Mouse (Mus musculus) heart, embryonic 14.5 days (tissue): ENCODE data around the gene Slc2a9. TPM values are rescaled to one million over a fixed set of nuclear protein-coding genes. Genes with fewer than 3 reads are reported as not detected.
A peak's percentile ranks its signal among the peaks of the same experiment; 100 is the strongest.

ENCODE experiments used
- ATAC-seq: fragments of 200-750 bp; cut with Nextera tagmentation; 2 replicates; pipeline ENCODE4 v1.8.0; 2017; ENCODE audit warnings: low read depth, moderate TSS enrichment; ENCODE audit not compliant: insufficient number of reproducible peaks, insufficient read depth, low FRiP score
- H3K27ac ChIP-seq, 2 experiments: fragments of 200-500 bp in 1 of 2; fragments of 300-500 bp in 1 of 2; sonication (generic) in 1 of 2; replicated peaks in 1 of 2; 2 replicates each; pipeline ENCODE4 v1.5.1; 2012 to 2014; ENCODE audit warnings: low read depth in 2 of 2, low read length in 2 of 2, control low read depth in 1 of 2, mild to moderate bottlenecking in 1 of 2, mixed read lengths in 1 of 2; ENCODE audit not compliant: control insufficient read depth in 1 of 2, insufficient read depth in 1 of 2
- H3K27me3 ChIP-seq: fragments of 300-500 bp; sonication (generic); 2 replicates; pipeline ENCODE4 v1.6.1; 2014; ENCODE audit warnings: mild to moderate bottlenecking, low read length, control low read depth; ENCODE audit not compliant: control insufficient read depth, insufficient read depth
- H3K36me3 ChIP-seq: fragments of 300-500 bp; sonication (generic); 2 replicates; pipeline ENCODE4 v1.6.1; 2014; ENCODE audit warnings: mild to moderate bottlenecking, control low read depth, low read length, mixed read lengths; ENCODE audit not compliant: control insufficient read depth, insufficient read depth
- H3K4me1 ChIP-seq, 2 experiments: fragments of 200-500 bp in 1 of 2; fragments of 300-500 bp in 1 of 2; sonication (generic) in 1 of 2; 2 replicates each; pipeline ENCODE4 v1.6.1; 2012 to 2014; ENCODE audit warnings: low read length in 2 of 2, control low read depth in 1 of 2, mixed read lengths in 1 of 2; ENCODE audit not compliant: control insufficient read depth in 2 of 2, insufficient read depth in 2 of 2
- H3K4me2 ChIP-seq: fragments of 300-500 bp; sonication (generic); 2 replicates; pipeline ENCODE4 v1.6.1; 2014; ENCODE audit warnings: mild to moderate bottlenecking, low read length
- H3K4me3 ChIP-seq, 2 experiments: fragments of 200-500 bp in 1 of 2; fragments of 300-500 bp in 1 of 2; sonication (generic) in 1 of 2; 2 replicates each; pipeline ENCODE4 v1.5.1; 2012 to 2014; ENCODE audit warnings: low read length in 2 of 2, mild to moderate bottlenecking in 2 of 2, control low read depth in 1 of 2, low read depth in 1 of 2, moderate library complexity in 1 of 2; ENCODE audit not compliant: control insufficient read depth in 1 of 2, insufficient read depth in 1 of 2
- H3K9ac ChIP-seq: fragments of 300-500 bp; sonication (generic); 2 replicates; pipeline ENCODE4 v1.6.1; 2014; ENCODE audit warnings: mild to moderate bottlenecking, low read length
- H3K9me3 ChIP-seq: fragments of 300-500 bp; sonication (generic); 2 replicates; pipeline ENCODE4 v1.6.1; 2016; ENCODE audit warnings: low read length, control low read depth; ENCODE audit not compliant: control insufficient read depth
- WGBS: fragments of 180-500 bp; shearing (Covaris S2); extraction: QIAGEN DNeasy Blood & Tissue Kit; methylation state at CpG from one replicate; pipeline ENCODE4 v1.1.7; 2014; 5-methylcytosine and 5-hydroxymethylcytosine counted together
- polyA plus RNA-seq: library from polyadenylated mRNA; unstranded; fragments of >200 nt; fragmentation: Nextera tagmentation; extraction: Ambion mirVana; gene quantifications from 2 replicates; pipeline ENCODE4 v1.2.1, GENCODE M21; 2014

Slc2a9 gene
- polyA plus RNA-seq, 1 experiment from 2014 or later, result 0.32 TPM

DNA sequence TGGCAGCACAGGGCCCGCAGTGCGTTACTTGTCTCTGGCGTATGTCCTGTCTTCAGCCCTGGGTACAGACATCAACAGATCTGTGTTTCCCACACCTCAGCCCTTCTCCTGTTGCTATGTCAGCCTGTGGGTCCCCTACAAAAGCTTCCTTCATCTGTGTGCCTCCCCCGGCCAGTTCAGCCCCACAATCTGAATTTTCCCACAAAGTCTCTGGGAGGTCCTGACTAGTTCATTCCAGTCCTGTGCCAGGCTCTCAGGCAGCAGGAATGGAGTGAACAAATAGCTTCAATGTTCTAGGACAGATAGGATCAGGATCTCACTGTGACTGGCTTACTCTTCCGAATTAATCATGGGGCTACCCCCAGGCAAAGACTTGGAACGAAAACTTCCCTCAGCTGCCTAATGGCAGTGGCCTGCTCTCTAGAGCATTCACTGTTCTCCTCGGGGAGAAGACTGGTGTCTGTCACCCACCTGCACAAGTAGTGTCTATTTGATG lies 3.6 kb downstream of the Slc2a9 start:
- Histone ChIP-seq H3K4me2 (no peak overlapping the region), H3K9ac (no peak overlapping the region), H3K4me1 (peaks cover 0 to 11% of the 10 kb centered on the region in 2 experiments; a peak in 3 of 4 replicates), H3K27ac (no peak overlapping the region), H3K27me3 (no peaks in the 10 kb centered on the region), H3K4me3 (no peak overlapping the region), H3K36me3 (no peaks in the 10 kb centered on the region), H3K9me3 (no peaks in the 10 kb centered on the region)
- no peak for ATAC-seq
- WGBS, result 76% methylated on average over 7 of the region's 7 CpGs

DNA sequence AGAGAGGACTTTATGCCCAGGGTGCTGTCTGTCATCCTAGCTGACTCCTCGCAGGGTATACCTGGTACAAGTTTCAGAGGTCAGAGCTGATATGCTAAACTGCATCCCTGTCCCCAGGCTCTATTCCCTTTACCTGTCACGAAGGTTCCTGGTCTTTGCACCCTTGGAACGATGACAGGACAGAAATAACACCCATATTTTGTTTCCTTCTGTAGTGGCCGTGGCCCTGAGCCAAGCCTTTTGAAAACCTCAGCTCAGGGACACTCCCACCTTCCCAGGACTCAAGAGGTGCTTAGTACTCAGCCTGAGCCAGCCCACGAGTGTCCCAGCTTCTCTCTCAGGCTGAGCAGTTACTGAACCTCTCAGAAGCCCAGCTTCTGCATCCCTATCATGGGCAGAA lies 4.5 kb downstream of the Slc2a9 start:
- 24% methylated on average over 5 of the region's 5 CpGs for WGBS
- H3K36me3 ChIP-seq, result no peaks in the 10 kb centered on the region
- no peak overlapping the region for H3K4me2 ChIP-seq
- no peaks in the 10 kb centered on the region for H3K27me3 ChIP-seq
- H3K9me3 ChIP-seq, result no peaks in the 10 kb centered on the region
- H3K4me3 ChIP-seq, result no peak overlapping the region
- no peak overlapping the region for H3K27ac ChIP-seq
- ATAC-seq, result no peak
- no peak overlapping the region for H3K9ac ChIP-seq
- H3K4me1 ChIP-seq, result peaks cover 0 to 11% of the 10 kb centered on the region in 2 experiments; a peak in 3 of 4 replicates

DNA sequence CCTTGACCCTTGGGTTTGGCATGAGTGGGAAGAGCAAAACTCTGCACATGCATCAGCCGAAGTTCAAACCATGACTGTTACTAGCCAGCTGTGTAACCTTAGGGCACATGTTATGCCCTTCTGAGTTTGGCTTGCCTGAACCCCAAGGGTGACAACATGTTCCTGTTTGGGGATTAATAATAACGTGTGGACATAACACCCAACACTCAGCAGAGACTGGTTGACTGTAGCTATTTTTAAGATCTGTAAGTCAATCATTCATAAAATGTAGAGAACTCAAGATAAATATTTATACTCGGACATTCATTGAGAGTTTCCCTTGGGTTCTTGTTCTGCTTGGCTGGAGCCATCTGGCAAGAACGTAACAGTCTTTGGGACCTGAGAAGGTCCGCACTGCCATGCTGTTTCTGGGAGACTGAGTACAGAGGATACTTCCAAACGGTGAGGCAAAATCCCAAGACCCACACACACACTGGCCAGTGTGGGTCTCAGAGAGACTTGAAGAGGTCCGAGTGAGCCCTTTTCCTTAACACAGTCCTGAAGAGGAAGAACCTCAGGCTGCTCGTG lies 6.4 kb downstream of the Slc2a9 start:
- WGBS, result 76% methylated on average over 8 of the region's 8 CpGs
- no peak for ATAC-seq
- Histone ChIP-seq H3K36me3 (no peaks in the 10 kb centered on the region), H3K27me3 (no peaks in the 10 kb centered on the region), H3K27ac (no peak overlapping the region), H3K4me2 (no peak overlapping the region), H3K9ac (no peak overlapping the region), H3K9me3 (no peaks in the 10 kb centered on the region), H3K4me1 (peaks cover 0 to 11% of the 10 kb centered on the region in 2 experiments; a peak in 3 of 4 replicates), H3K4me3 (no peak overlapping the region)

DNA sequence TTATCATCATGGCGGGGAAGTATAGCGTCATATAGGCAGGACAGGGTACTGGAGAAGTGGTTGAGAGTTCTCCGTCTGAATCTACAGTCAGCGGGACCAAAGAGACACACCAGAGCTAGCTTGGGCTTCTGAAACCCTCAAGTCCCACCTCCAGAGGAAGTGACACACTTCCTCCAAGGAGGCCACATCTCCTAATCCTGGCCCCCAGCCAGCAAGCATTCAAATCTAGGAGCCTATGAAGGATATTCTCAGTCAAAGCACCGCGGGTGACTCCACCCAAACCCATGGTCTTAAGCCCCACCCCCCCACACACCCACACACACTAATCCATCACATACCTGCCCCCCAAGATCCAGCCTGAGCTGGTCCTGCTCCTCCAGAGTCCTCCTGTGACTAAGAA lies 9.1 kb downstream of the Slc2a9 start:
- no peaks in the 10 kb centered on the region for H3K9me3 ChIP-seq
- H3K4me2 ChIP-seq, result no peak overlapping the region
- 86% methylated on average over 6 of the region's 6 CpGs for WGBS
- H3K27ac ChIP-seq, result no peak overlapping the region
- no peaks in the 10 kb centered on the region for H3K36me3 ChIP-seq
- H3K4me1 ChIP-seq, result peaks cover 6 to 9% of the 10 kb centered on the region in 2 experiments
- no peak overlapping the region for H3K4me3 ChIP-seq
- ATAC-seq, result no peak
- H3K9ac ChIP-seq, result no peak overlapping the region
- no peaks in the 10 kb centered on the region for H3K27me3 ChIP-seq

DNA sequence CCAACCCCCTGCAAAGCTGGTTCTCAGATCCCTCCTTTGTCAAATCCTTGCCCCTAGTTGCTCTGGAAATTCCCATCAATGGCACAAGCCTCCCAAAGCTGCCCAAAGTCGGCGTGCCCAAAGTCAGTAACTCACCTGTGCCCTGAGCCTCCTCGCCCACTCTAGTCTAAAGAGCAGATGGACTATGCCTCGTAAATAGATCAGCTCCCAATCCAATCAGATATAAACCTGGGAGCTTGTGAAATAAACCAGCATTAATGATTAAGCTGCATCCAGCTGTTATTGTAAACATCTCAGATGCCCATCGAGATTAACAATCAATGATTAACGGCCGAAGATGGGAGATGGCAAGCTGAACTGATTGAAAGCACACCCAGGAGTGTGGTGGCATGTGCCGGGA lies 11.2 kb downstream of the Slc2a9 start:
- no peaks in the 10 kb centered on the region for H3K27me3 ChIP-seq
- H3K9ac ChIP-seq, result no peak overlapping the region
- H3K9me3 ChIP-seq, result no peaks in the 10 kb centered on the region
- 79% methylated on average over 8 of the region's 8 CpGs for WGBS
- no peak overlapping the region for H3K4me2 ChIP-seq
- no peaks in the 10 kb centered on the region for H3K36me3 ChIP-seq
- no peak overlapping the region for H3K4me3 ChIP-seq
- ATAC-seq, result no peak
- no peak overlapping the region for H3K27ac ChIP-seq
- H3K4me1 ChIP-seq, result peaks cover 8 to 10% of the 10 kb centered on the region in 2 experiments; a peak in 2 of 4 replicates

DNA sequence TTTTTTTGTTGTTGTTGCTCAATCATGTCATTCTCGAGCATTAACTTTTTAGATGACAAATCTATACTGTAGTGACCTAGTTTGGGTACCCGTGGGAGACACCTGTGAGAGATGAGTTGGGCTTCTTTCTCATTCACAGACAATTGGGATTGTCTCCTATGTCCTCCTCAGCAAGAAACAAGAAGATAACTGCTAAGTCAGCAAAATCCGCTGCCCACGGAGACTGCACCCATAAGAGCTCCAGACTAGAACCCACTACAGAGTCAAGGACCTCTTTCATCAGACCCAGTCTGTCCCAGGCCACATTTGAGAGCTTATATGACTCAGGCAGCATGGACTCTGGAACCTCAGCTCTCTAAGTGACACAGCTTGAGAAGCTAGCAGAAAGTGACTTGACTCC lies 13.2 kb downstream of the Slc2a9 start:
- Histone ChIP-seq H3K27ac (no peak overlapping the region), H3K27me3 (no peaks in the 10 kb centered on the region), H3K36me3 (no peaks in the 10 kb centered on the region), H3K4me2 (no peak overlapping the region), H3K9ac (no peak overlapping the region), H3K4me3 (no peak overlapping the region), H3K4me1 (peaks cover 8 to 10% of the 10 kb centered on the region in 2 experiments; a peak in 2 of 4 replicates), H3K9me3 (no peaks in the 10 kb centered on the region)
- 88% methylated on average over 4 of the region's 4 CpGs for WGBS
- ATAC-seq, result no peak

DNA sequence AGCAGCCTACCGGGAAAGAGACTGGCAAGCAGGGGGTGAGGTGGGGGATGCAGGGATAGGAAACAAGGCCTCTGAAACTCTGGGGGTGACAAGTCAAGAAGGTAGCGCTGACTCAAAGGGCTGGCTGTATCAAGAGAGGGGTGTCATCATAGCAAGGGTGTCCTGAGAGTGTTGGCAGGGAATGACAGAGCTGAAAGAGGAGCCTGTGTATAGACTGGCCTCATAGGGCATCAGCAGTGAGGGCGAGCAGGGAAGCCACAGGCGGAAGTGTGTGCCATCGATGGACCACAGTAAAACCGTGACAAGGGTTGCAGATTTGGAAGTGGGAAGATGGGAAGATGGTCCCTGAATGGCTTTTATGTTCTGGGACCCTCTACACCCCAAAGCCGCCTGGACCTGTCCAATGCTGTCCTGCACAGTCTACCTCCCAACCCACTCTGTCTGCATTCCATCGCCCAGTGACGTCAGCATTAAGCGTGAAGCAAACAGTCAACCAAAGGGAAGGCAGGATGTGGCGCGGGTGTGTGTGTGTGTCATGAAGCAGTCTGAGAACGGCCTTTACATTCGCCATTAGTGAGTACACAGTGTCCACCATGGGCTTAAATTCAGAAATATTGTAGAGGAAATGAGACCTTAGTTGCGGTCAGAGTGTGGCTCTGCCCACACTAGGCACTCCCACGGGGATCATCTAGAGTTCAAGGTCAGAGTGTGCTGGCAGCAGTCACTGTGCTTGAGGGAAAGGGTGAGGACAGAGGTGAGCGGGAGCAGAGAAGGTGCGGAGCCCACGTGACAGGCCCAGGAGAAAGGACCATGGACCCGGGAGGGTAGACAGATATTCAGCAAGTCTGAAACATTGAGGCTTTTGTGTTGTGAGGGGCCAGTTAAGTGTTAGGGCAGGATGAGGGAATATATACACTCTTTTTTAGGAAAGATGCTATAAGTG lies 14.0 kb downstream of the Slc2a9 start:
- Histone ChIP-seq H3K27me3 (no peaks in the 10 kb centered on the region), H3K9me3 (no peaks in the 10 kb centered on the region), H3K27ac (no peak overlapping the region), H3K4me1 (peaks cover 8 to 10% of the 10 kb centered on the region in 2 experiments; a peak in 2 of 4 replicates), H3K4me2 (0 out of 2 replicates have a peak overlapping the region, but pooled peaks have one; percentile 8), H3K4me3 (no peak overlapping the region), H3K36me3 (no peaks in the 10 kb centered on the region), H3K9ac (no peak overlapping the region)
- no peak for ATAC-seq
- 52% methylated on average over 20 of the region's 20 CpGs for WGBS
